Mouse (Mus musculus): ENCODE data around the gene Cyp46a1. TPM values are rescaled to one million over a fixed set of nuclear protein-coding genes. Genes with fewer than 3 reads are reported as not detected.

Cyp46a1 gene
- polyA plus RNA-seq, 1 experiment from 2014 or later: 24.6 TPM

DNA sequence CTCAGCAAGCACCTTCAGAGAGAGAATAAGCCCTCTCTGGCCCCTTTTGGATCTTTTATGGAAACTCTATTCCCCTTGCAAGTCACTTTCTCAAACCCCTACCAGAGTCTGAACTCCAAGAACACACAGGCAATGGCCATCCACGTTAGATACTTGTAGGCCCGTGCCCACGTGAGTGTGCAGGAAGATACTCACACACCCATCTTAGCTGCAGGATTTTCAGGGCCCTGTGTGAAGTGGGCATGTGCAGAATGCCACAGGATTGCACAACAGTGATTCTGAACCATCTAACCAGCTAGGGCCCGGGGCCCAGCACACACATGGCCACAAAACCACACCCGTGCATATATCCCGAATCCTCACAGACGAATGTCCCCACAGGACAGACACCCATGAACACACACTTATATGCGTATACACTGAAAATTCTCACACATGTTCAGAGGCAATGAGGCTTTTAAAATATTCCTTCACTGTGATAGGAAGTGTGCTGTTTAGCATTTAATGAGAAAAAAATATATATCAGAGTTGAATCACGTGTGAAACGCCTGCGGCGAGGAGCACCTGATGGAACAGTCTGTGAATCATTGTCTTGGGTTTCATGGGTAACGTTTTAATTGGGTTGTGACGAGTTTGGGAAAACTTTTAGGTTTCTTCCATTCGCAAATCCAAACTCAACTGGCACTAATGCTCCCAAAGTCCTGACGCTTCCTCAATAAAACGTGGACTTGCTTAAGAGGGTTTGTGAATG lies 60.5 kb downstream of the Cyp46a1 start:
- Histone ChIP-seq H3K36me3 (replicated peaks) (no peaks in the 10 kb centered on the region), H3K9ac (no peak overlapping the region), H3K27ac (peak overlapping the region; percentile 92), H3K9me3 (no peaks in the 10 kb centered on the region), H3K4me2 (no peak overlapping the region), H3K4me3 (replicated peaks) (no peak overlapping the region), H3K4me1 (peaks cover 46% of the 10 kb centered on the region), H3K27me3 (no peaks in the 10 kb centered on the region; the same call in 1 of the 2 replicates)
- WGBS: 85% methylated on average over 17 of the region's 17 CpGs
- ATAC-seq (ENCODE audit: low FRiP score): no peak

GRCm38 (mm10) chr12:108395285-108395660 lies 61.1 kb downstream of the Cyp46a1 start:
- no peaks in the 10 kb centered on the region; the same call in 1 of the 2 replicates for H3K27me3 ChIP-seq
- H3K36me3 ChIP-seq (replicated peaks): no peaks in the 10 kb centered on the region
- peak; percentile 9; the same call in 1 of the 2 replicates for ATAC-seq (ENCODE audit: low FRiP score)
- H3K9me3 ChIP-seq: no peaks in the 10 kb centered on the region
- no peak overlapping the region for H3K9ac ChIP-seq
- peaks cover 46% of the 10 kb centered on the region for H3K4me1 ChIP-seq
- H3K4me3 ChIP-seq (replicated peaks): no peak overlapping the region
- H3K27ac ChIP-seq: peak overlapping the region; percentile 92
- WGBS: 66% methylated on average over 6 of the region's 6 CpGs
- no peak overlapping the region for H3K4me2 ChIP-seq

DNA sequence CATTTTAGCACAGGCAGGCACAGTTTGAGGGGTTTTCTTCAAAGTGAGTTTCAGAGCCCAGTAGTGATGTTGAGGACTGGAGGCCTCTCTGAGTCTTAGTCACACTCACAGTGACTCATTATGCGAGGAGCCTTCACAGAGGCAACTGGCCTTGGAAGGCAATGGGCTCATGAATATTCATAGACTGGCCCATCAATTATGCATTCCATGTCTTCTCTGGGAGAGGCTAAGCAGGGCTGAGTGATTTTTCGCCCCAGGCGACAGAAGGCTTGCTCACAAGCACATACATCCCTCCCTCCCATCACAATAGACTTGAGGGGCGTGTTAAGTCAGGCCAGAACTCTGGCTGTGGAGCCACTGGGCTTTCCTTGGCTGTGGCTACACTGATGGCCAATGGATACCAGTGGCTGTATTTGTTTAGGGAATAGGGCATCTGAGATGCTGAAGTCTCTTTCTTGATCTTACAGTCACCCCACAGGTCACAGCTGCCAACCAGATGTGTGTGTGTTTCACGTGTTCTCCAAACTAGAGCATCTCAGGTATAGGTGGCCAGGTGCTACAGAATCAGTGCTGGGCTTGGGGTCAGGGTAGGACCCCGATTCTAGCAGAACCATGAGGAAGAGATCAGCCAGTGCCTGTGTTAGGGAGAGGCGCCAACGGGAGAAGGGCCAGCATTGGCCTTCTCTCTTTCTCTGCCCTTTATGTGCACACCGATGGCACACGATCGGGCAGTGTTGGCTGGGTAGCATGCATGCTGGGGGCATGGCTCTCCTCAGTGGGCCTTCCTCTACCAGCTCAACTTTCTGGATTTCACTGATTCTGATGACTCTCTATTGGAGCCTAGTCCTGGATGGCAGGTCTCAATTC lies 62.1 kb downstream of the Cyp46a1 start:
- Histone ChIP-seq H3K4me1 (peaks cover 46% of the 10 kb centered on the region), H3K4me2 (peak overlapping the region; percentile 22; the same call in 1 of the 2 replicates), H3K9ac (no peak overlapping the region), H3K36me3 (replicated peaks) (no peaks in the 10 kb centered on the region), H3K9me3 (no peaks in the 10 kb centered on the region), H3K4me3 (replicated peaks) (no peak overlapping the region), H3K27ac (peak overlapping the region; percentile 92), H3K27me3 (no peaks in the 10 kb centered on the region; the same call in 1 of the 2 replicates)
- ATAC-seq (ENCODE audit: low FRiP score): peak; percentile 96
- 50% methylated on average over 11 of the region's 11 CpGs for WGBS

- no peak overlapping the region for H3K9ac ChIP-seq
- no peaks in the 10 kb centered on the region for H3K36me3 ChIP-seq (replicated peaks)
- H3K4me3 ChIP-seq (replicated peaks): no peak overlapping the region
- H3K27ac ChIP-seq: no peak overlapping the region
- no peaks in the 10 kb centered on the region for H3K9me3 ChIP-seq
- H3K27me3 ChIP-seq: no peaks in the 10 kb centered on the region; the same call in 1 of the 2 replicates
- no peak for ATAC-seq (ENCODE audit: low FRiP score)
- WGBS: 93% methylated on average over 7 of the region's 7 CpGs
- H3K4me1 ChIP-seq: peaks cover 38% of the 10 kb centered on the region
- H3K4me2 ChIP-seq: no peak overlapping the region
These were observed 64.5 kb downstream of the Cyp46a1 start for GRCm38 (mm10) chr12:108398681-108399080.

DNA sequence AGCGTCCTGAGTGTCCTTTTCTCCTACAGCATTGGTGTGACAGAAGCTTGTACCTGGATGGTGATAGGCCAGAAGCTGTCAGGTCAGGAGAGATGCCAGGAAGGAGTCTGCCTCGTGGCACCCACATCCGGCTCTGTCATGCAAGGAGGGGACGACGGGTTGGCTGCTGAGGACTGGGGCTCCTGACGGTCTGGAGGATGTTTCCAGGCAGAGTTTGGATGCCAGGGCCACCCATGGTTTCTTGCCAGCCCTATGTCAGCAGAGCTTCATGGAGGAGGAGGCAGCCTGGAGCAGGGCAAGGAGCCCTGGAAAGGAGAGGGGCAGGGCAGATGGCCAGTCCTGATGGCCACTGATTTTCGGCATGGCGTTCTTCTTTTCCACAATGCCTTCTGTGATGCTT lies 65.0 kb downstream of the Cyp46a1 start:
- Histone ChIP-seq H3K27ac (no peak overlapping the region), H3K9me3 (no peaks in the 10 kb centered on the region), H3K9ac (no peak overlapping the region), H3K4me2 (no peak overlapping the region), H3K27me3 (no peaks in the 10 kb centered on the region; the same call in 1 of the 2 replicates), H3K36me3 (replicated peaks) (no peaks in the 10 kb centered on the region), H3K4me1 (peaks cover 38% of the 10 kb centered on the region), H3K4me3 (replicated peaks) (no peak overlapping the region)
- 95% methylated on average over 8 of the region's 8 CpGs for WGBS
- ATAC-seq (ENCODE audit: low FRiP score): no peak

- Histone ChIP-seq H3K4me3 (replicated peaks) (no peak overlapping the region), H3K4me2 (no peak overlapping the region), H3K36me3 (replicated peaks) (no peaks in the 10 kb centered on the region), H3K9me3 (no peaks in the 10 kb centered on the region), H3K27ac (no peak overlapping the region), H3K9ac (no peak overlapping the region), H3K27me3 (no peaks in the 10 kb centered on the region; the same call in 1 of the 2 replicates), H3K4me1 (peaks cover 24% of the 10 kb centered on the region)
- no peak for ATAC-seq (ENCODE audit: low FRiP score)
- 78% methylated on average over 8 of the region's 8 CpGs for WGBS
These were observed 66.8 kb downstream of the Cyp46a1 start for GRCm38 (mm10) chr12:108400951-108401350.

GRCm38 (mm10) chr12:108403957-108404356 lies 69.8 kb downstream of the Cyp46a1 start:
- no peaks in the 10 kb centered on the region; the same call in 1 of the 2 replicates for H3K27me3 ChIP-seq
- no peak overlapping the region for H3K27ac ChIP-seq
- H3K9me3 ChIP-seq: no peaks in the 10 kb centered on the region
- ATAC-seq (ENCODE audit: low FRiP score): no peak
- H3K36me3 ChIP-seq (replicated peaks): no peaks in the 10 kb centered on the region
- WGBS: 86% methylated on average over 6 of the region's 6 CpGs
- H3K4me2 ChIP-seq: no peak overlapping the region
- peaks cover 16% of the 10 kb centered on the region for H3K4me1 ChIP-seq
- no peak overlapping the region for H3K9ac ChIP-seq
- no peak overlapping the region for H3K4me3 ChIP-seq (replicated peaks)

- peaks cover 29% of the 10 kb centered on the region for H3K4me1 ChIP-seq
- no peak overlapping the region for H3K4me2 ChIP-seq
- no peak overlapping the region for H3K4me3 ChIP-seq (replicated peaks)
- no peaks in the 10 kb centered on the region for H3K27me3 ChIP-seq
- H3K27ac ChIP-seq: no peak overlapping the region
- no peaks in the 10 kb centered on the region for H3K36me3 ChIP-seq (replicated peaks)
- no peaks in the 10 kb centered on the region for H3K9me3 ChIP-seq
- no peak overlapping the region for H3K9ac ChIP-seq
- 54% methylated on average over 5 of the region's 5 CpGs for WGBS
- ATAC-seq (ENCODE audit: low FRiP score): no peak
These were observed 74.9 kb downstream of the Cyp46a1 start for GRCm38 (mm10) chr12:108409100-108409499.

- 58% methylated on average over 14 of the region's 14 CpGs for WGBS
- ATAC-seq (ENCODE audit: low FRiP score): no peak
These were observed 76.4 kb downstream of the Cyp46a1 start for GRCm38 (mm10) chr12:108410416-108411208.

More at GRCm38 (mm10) chr12:108410416-108411208, 76.4 kb downstream of the Cyp46a1 start:
- H3K4me2 ChIP-seq: no peak overlapping the region
- H3K4me1 ChIP-seq: peaks cover 29% of the 10 kb centered on the region
- H3K9me3 ChIP-seq: no peaks in the 10 kb centered on the region
- no peak overlapping the region for H3K4me3 ChIP-seq (replicated peaks)
- H3K9ac ChIP-seq: no peak overlapping the region
- no peaks in the 10 kb centered on the region for H3K27me3 ChIP-seq
- H3K36me3 ChIP-seq (replicated peaks): no peaks in the 10 kb centered on the region
- H3K27ac ChIP-seq: peak overlapping the region; percentile 68

All from forebrain, embryonic 12.5 days (tissue).